Mouse (Mus musculus) 3T3-L1 (cell line): ENCODE data around the gene Tmem50a.
"Not testable (repeated sequence)": the region's sequence is repeated elsewhere in the genome, so short reads cannot be mapped to it uniquely, and the experiment has no call there.

Experiments
- DNase-seq: peaks from one replicate; pipeline ENCODE4 v3.0.0-alpha.2; 2015; ENCODE audit warnings: low read depth, low spot score

The Tmem50a gene

DNA sequence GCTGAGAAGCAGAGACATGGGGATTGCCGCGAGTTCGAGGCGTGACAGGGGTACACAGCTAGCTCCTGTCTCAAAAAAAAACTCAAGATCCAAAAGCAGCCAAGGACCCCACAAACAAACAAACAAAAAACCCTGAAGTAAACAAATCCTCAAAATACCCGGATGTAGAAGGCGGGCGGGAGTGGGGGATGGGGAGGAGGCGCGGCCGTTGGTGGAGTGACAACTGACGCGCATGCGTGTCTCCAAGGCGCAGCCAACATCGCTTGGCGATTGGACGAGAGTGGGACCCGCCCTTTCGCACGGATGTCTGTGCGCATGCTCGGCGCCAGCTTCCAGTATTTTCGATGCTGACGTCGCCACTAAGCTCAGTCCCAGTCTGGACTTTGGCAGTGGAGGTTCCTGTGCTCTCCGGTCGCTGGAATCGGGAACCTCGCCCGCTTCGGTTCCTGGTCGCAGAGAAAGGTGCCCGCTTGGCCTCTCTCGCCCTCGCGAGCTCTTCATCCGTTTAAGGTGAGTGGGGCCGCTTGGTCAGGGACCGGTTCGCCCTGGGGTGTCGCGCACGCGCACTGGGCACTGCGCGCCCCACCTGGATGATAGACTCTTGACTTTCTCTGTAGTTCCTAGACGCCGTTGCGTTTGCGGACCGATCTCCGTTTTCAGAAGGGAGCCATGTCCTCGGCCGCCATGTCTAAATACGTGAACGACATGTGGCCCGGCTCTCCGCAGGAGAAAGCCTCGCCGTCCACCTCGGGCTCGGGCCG, 8.6 kb upstream of the Tmem50a start, which contains the start of gene Rsrp1:
TSS of gene Rsrp1 (plus strand) at position 335 of the 761 bp plus-strand sequence.
- DNase-seq, result peak; percentile 98

DNA sequence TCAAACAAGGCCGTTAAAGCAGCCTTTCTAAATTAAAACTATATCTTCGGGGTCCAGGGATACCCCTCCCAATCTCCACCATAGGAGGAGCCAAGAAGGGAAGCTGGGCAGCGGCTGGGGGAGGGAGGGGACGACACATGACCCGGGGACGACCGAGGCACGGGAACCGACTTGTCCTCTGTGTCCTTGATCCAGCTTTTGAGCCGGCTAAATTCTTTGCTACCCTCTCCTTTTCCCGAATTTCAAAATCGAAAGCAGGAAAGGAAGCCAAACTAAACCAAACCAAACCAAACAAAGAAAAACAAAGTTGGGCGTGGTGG, 8.1 kb upstream of the Tmem50a start:
- peak; percentile 61 for DNase-seq

DNA sequence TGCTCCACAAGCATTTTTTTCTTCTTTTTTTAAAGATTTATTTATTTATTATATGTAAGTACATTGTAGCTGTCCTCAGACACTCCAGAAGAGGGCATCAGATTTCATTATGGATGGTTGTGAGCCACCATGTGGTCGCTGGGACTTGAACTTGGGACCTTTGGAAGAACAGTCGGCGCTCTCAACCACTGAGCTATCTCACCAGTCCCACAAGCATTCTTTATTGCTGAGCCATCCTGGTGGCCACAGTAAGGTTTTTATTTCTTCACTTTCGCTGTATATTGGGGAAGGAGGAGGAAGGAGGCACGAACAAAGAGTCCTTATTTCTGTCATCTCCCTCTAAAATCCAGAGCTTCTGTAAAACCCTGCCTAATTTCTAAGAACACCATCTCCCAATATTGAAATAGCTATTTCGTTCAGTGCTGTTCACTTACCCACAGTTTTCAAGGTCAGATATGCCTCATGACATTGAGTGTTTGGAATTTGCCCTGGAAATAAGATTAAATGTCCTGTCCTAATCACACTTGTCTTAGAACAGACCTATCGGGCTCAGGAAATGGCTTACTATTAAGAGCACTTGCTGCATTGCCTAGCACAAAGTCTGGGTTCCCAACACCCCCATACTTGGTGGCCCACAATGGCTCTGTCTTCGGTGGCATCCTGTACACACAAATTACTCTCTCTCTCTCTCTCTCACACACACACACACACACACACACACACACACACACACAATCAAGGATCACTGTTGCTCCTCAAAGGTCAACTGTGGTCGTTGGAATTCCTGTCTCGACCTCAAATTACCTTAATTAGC, 7.5 kb upstream of the Tmem50a start:
- DNase-seq, result peak; percentile 69

GRCm38 (mm10) chr4:134921703-134922102, 6.9 kb upstream of the Tmem50a start:
- peak; percentile 4 for DNase-seq

- DNase-seq, result peak; percentile 62
These were observed 5.8 kb upstream of the Tmem50a start for GRCm38 (mm10) chr4:134920631-134921030.

DNA sequence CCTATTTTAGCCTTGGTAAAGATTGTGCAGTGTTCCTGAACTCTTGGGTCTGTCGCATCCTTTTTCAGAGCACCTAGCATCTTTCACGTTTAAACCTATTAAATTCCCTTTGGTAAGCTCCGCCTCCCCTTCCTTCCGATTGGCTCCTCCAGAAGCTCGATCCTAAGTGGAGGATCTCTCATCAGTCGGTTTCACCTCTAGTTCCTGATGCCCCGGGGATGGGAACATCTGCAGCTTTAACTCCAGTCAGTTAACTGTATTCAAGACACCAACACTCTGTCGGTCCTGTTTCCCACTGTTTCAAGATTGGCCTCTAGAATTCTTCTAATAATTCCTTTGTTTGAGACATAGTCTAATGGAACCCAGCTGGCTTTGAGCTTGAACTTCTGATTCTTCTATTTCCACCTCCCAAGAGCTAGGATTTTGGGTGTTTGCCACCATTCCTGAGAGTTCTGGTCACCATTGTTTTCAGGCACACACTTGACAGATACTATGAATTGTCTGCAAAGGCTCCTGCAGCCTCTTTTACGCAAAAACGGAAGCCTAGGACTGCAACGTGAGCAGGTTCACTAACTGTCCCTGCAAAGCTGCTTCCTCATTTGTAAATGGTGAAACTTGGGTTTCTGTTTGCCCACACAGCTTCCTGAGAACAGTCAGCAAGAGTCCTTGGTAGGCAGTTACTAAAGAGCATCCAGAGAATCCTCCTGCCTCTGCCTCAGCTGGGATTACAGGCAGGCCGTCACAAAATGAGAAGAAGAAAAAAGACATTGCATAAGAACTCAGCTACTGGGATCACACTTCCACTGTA, 5.1 kb upstream of the Tmem50a start:
- DNase-seq, result peak; percentile 42

GRCm38 (mm10) chr4:134918381-134918780, 3.6 kb upstream of the Tmem50a start:
- DNase-seq, result peak; percentile 56

DNA sequence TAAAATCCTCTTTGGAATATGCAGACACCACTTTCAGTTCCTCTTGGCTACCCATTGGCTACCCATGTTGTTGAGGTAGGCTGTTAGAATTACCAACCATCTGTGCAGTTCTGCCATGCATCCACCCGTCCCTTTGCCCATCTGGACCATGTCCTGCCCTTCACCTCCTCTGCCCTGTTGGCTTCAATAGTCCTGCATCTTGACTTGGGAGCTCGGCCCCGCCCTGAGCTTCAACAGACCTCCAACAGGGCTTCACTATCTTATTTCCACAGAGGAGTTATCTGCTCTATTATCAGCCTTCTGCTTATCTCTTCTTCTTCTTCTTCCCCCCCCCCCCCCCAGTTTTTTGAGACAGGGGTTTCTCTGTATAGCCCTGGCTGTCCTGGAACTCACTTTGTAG, 2.4 kb upstream of the Tmem50a start:
- DNase-seq, result no peak

DNA sequence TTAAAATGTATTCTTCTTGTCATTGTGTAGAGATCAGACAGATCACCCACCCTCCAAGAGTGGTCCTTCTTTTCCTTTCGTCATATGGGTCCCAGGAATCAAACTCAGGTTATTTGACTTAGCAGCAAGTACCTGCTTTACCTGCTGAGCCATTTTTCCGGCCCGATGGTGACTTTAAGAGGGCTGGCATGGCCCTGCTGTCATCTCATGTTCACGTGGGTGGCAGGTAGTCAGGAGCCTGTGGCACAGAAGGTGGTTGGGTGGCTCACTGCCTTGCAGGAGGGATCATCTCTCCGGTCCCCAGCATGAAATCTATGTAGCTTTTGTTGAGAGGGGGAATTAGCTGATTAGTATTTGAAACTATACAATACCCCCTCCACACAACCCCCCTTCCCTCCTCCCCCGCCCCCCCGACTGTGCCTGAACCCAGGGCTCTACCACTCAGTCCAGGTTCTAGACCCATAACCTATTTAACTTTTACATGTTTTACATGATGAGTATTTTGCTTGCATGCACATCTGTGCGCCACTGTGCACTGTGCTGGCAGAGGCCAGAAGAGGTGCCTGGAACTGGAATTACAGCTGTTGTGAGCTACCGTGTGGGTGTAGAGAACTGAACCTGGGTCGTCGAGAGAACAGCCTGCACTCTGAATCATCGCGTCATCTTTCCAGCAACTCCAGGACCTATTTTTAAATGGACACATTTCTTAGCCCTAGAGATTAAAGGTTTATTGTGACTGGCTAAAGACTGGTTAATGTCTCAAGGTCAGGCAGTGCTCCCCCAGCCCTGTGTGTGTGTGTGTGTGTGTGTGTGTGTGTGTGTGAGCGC, 613 bp upstream of the Tmem50a start:
- peak; percentile 23 for DNase-seq

- peak; percentile 39 for DNase-seq
These were observed 531 bp downstream of the Tmem50a start for GRCm38 (mm10) chr4:134914122-134914863.

DNA sequence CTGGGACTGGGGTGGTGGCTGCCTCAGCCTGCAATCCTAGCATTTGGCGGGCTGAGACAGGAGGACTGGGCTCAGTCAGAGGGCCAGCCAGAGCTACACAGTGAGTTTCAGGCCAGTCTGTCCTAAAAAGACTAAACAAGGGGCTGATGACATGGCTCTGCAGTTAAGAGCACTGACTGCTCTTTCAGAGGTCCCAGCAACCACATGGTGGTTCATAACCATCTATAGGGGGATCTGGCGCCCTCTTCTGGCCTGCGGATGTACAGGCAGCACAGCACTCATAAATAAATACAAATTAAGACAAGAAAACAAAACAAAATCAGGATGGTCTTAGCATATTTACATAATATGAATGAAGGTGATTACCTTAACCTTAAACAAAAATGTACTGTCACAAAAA, 1.4 kb downstream of the Tmem50a start:
- DNase-seq, result peak; percentile 85

DNA sequence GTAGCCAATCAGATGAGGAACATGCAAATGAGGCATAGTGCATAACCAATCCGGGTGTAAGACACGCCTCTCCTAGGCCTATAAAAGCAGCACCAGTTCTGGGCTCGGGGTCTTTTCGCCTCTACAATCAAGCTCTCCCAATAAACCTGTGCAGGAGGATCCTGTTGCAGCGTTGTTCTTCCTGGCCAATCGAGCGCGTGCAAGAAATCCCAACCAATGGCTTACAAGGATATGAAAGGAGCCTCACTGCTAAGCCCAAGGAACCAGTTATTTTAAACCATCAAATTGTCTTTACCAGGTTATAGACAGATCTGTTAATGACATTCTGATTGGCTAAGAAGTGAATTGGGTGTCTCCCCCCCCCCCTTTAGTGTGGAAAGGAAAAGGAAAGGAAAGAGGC, 3.4 kb downstream of the Tmem50a start:
- DNase-seq, result not testable (repeated sequence)

- no peak for DNase-seq
These were observed 11.8 kb downstream of the Tmem50a start for GRCm38 (mm10) chr4:134903046-134903445.

DNA sequence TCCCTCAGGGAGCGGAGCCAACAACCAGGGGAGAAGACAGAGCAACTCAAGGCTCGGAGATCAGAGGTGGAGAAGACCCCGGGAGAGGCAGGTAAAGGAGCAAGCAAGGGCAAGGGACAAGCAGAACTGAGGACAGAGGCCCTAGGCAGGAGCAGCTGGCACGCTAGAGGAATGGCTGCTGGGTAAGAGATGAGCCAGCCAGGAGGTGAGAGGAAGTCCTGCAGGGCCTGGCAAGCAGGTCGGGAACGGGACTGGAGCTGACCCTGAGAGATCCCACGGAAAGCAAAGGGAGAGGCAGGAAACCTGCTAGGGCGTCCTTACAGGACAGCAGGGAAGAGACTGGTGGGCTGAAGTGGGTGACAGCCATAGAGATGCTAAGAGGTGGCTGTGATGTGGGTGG, 13.7 kb downstream of the Tmem50a start:
- no peak for DNase-seq

DNA sequence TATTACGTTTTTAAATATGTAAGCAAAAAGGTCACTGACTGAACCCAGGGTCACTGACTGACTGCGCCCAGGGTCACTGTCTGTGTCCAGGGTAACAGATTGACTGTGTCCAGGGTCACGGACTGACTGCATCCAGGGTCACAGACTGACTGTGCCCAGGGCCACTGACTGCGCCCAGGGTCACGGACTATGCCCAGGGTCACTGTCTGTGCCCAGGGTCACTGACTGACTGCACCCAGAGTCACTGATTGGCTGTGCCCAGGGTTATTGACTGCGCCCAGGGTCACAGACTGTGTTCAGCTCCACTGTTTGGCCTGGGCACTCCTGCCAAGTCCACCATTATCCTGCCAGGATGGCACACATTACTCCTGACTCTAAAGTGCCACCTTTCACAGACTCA, 17.6 kb downstream of the Tmem50a start:
- no peak for DNase-seq

- no peak for DNase-seq
These were observed 22.7 kb downstream of the Tmem50a start for GRCm38 (mm10) chr4:134892096-134892495.

DNA sequence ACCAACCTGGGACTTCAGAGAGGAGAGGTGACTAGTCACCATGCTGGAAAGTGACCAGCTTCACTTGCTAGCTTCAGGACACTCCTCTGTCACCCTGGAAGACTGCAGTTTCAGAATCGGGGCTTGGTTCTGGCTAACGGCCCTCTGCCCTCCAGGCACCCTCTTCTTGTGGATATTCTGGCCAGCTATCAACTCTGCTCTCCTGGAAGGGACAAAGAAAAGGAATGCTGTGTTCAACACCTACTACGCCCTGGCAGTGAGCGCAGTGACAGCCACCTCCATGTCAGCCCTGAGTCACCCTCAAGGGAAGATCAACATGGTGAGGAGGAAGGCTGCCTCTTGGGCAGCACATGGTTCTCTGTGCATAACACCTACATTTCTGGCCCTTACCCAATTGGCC, 30.5 kb downstream of the Tmem50a start:
- no peak for DNase-seq

DNA sequence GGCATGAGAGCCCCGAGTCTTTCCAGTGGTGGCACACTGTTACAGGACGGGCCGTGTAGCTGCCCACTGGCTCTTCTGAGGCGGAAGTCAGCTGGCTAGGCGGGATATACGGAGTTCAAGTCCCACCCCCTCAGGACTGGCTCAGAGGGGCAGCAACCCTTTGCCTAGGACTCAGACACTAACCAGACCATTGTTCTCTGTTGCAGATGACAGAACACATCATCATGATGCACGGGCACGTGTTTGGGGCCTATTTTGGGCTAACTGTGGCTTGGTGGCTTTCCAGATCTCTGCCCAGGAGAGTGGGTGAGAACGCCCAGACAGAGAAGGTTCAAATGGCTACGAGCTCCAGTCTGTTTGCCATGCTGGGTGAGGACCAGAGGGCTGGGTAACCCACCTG, 31.0 kb downstream of the Tmem50a start:
- peak; percentile 17 for DNase-seq

GRCm38 (mm10) chr4:134883266-134883665, 31.6 kb downstream of the Tmem50a start:
- peak; percentile 35 for DNase-seq

- DNase-seq, result peak; percentile 36
These were observed 34.8 kb downstream of the Tmem50a start for GRCm38 (mm10) chr4:134880041-134880440.
